Mouse (Mus musculus): ENCODE results near the gene Sltm. TPM values are rescaled to one million over a fixed set of nuclear protein-coding genes. Genes with fewer than 3 reads are reported as not detected.

Sltm gene
- total RNA-seq (2021) = 10 to 100 TPM; 15.8 to 16.6 TPM
- long read RNA-seq, experiment 1, partial matches to known transcripts = 0 of 11 reads
- long read RNA-seq, experiment 1, other reads (novel, unspliced or antisense) = 5 of 11 reads
- long read RNA-seq, experiment 2, transcript Sltm-206 (21 exons, 3,755 nt) = major isoform, 9 of 20 reads
- long read RNA-seq, experiment 2, transcript Sltm-201 (21 exons, 3,691 nt) = minor isoform, 8 of 20 reads
- long read RNA-seq, experiment 2, partial matches to known transcripts = 1 of 20 reads
- long read RNA-seq, experiment 2, other reads (novel, unspliced or antisense) = 2 of 20 reads

DNA sequence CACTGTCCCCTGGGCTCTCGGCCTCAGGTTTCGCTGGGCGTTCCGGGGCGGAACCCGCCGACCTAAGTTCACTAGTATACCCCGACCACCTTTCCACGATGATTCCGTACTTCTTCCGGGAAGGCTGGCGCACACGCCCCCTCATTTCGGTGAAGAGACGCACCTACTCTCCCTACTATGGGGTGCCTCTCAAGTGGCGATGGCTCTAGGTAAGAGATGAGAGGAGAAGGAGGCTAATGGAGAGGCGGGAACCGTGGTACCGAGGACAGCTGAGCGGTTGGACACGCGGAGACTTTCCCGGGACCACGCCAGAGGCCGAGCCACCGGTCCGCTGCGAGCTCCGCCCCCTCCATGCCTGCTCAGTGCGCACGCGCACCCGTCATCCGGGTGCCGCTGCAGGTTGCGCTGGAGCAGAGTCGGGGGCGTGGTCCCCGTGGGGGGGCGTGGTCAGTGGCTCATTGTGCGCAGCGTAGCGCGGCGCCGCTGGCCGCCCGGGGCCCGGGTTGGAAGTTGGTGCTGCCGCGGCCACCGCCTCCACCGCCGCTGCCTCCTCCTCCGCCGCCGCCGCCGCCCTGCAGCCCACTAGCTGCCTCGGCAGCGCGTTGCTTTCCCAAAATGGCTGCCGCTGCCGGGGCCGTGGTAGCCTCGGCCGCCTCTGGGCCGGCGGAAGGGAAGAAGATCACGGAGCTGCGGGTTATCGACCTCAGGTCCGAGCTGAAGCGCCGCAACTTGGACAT, at the start of gene Sltm:
TSS of gene Sltm (plus strand) at position 450 of the 737 bp plus-strand sequence.
- intact Hi-C loops (cut with DNase I; ENCODE audit: low total_unique reads) = no loop called here

DNA sequence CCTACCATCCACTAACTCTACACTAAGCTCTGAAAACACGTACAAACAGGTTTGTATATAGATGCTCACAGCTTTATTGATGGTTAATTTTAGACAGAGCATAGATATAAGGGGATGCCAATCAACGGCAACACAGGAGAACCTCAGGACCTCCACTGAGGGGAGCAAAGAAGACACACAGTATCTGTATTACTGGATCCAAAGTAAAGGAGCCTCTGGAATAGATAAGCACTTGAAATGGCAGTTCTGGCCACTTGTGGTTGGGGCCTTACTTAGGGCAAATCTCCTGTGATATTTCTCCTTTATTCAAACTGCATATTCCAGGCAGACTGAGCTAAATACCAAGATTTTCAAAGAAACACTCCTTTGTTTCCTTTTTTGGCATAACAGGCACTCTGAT, 49.5 kb upstream of the Sltm start:
- DNase-seq = no peak
- intact Hi-C loops (cut with DNase I; ENCODE audit: low total_unique reads) = no loop called here

More for the DNA sequence above, at the start of gene Sltm:
- peak; percentile 100 for DNase-seq

DNA sequence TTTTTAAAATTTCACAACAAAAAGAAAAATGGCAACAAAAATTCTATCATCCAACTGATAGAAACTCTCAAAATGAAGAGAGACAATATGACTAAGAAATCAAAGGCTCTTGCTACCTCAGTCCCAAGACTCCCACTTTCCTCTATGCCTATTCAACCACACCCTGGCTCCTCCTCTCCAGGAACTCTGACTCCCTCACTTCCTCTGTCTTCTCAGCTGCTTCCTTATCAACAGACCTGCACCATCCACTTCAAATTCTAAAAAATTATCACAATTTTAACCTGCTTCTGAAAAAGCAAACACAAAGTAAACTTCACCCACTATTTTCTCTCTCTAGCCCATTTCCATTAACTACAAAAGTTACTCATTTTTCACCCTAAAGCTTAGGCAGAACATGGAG, 45.6 kb upstream of the Sltm start:
- intact Hi-C loops (cut with DNase I; ENCODE audit: low total_unique reads) = no loop called here
- no peak for DNase-seq

DNA sequence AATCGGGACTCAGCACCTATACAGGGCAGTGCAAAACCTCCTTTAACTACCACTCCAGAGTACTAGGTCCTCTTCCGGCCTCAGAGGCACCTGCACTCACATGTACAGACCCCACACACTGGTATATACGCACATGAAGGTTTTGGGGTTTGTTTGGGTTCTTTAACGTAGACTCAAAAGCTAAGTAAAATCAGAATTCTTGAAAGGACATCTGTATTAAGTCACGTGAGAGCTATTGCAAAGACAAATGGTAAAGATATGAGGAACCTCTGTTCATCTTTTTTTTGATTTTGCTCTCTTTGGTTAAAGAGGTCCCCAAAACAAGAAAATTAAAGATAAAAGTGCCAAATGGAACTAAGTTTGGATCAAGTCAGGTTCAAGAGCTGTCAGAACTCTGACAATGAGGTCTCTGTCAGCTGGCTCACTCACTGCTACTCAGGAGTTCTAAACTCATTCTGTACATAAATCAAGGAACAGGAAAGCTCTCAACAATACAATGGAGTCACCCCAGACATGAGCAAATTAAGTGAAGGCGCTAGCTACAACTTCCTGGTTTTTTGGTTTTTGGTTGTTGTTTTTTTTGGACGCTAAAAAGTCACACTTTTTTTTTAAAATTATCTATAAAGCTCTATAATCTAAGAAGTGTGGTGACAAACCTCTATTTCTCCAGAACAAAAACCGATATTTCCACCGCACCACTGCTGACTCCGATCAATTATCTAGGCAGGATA, 40.1 kb upstream of the Sltm start:
- intact Hi-C loops (cut with DNase I; ENCODE audit: low total_unique reads) = no loop called here
- DNase-seq = no peak

DNA sequence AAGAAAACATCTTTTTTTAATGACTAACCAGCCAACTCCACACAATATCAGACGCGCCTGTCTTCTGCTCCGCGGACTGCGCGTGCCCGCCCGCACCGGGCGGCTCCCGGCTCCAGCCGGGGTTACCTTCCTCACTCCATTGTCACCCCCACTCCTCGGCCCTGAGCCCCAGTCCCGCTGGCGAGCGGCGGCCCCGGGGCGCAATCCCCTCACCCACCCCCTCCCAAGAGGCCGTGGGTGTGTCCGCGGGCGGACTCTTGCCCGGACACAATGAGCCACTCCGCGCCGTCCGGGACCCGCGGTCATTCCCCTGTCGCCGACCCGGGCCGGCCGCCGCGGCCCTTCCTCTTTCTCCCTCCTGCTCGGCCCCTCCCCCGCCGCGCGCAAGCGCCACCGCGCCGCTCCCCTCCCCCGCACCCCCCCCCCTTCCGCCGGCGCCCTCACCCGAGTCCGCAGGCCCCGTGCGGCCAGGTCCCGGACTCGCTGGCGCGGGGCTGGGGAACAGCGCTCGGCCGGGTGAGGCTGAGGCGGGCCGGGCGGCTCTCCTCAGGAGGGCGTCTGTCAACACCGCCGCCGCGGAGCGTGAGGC, 39.4 kb upstream of the Sltm start:
- intact Hi-C loops (cut with DNase I; ENCODE audit: low total_unique reads) = no loop called here
- peak; percentile 67 for DNase-seq

DNA sequence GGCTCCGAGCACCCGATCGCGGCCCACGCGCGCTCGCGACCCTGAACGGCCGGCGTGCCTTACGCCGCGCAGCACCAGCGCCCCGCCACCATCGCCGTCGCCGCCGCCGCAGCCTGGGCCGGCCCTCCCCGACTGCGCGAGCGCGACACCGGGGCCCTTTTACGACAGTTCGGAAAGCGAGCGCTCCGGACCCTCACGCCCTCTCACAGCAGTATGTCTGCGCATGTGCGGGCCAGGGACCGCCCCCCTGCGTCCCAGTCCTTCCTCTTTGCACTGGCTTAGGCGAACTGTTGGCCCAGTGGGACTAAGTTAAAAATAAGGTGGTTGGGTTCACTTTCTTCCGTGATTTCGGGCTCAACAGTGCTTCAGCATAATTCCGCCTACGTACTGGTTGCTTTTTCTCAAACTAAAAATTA, 38.9 kb upstream of the Sltm start, which contains the start of gene Rnf111:
TSS of gene Rnf111 (minus strand) at position 100 of the 416 bp plus-strand sequence.
- intact Hi-C loops (cut with DNase I; ENCODE audit: low total_unique reads) = no loop called here
- DNase-seq = peak; percentile 98

DNA sequence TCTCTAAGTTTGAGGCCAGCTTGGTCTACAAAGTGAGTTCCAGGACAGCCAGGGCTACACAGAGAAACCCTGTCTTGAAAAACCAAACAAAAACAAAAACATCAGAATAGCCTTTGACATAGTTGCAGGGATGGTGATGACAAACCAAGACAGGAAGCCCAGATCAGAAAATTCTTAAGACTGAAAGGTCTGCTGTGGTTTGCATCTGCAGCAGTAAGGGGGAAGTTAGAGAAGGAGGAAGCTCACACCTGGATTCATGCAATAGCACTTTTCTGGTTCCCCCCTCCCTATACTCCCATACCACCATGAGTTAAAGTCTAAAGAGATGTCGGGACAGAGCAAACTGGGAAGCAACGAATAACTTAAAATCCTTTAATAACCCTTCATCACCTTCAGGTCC, 36.4 kb upstream of the Sltm start:
- no peak for DNase-seq
- intact Hi-C loops (cut with DNase I; ENCODE audit: low total_unique reads) = no loop called here

DNA sequence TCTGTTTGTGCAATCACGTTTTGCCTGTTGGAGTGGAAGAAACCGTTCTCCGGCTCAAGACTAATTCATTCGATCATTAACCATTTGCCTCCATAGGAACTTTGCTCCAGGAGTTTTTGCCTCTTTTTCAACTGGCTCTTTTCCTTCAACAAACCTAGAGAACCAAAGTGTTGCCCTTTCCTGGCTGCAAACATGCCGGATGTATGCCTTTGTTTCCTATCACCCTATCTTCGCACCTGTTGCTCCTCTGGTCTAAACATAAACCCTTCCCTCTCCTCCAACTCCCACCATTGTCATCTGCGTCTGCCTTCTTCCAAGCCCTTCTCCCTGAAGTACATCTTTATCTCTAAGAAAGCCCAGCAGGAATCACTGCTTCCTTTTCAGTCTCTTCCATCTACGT, 35.8 kb upstream of the Sltm start:
- no peak for DNase-seq
- intact Hi-C loops (cut with DNase I; ENCODE audit: low total_unique reads) = no loop called here

DNA sequence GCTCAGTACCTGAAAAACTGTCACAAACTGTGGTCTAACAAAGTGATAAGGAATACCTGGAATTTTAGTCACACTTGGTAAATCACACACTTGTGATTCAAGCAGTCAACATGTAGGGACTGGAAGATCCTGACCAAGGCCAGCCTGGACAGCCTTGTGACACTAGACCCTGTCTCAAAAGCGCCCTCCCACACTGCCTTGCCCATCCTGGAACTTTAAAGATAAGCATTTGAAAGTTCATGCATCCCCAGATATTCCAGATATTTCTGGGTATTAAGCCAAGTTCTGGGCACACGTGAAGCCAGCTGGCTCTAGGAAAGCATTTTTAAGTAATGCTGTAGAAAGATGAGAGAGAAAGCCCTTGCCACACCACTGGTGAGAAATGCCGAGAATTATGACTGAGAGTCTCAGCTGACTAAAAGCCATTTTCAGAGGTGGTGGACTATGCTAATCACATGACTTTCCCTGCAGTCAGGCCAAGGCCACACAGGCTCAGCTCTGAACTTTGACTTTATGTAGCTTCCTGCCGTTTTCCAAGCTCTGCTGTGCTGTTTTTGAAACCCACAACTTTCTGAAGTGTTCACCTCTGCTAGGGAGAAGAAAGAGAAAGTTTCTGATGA, 32.5 kb upstream of the Sltm start:
- intact Hi-C loops (cut with DNase I; ENCODE audit: low total_unique reads) = no loop called here
- DNase-seq = no peak

DNA sequence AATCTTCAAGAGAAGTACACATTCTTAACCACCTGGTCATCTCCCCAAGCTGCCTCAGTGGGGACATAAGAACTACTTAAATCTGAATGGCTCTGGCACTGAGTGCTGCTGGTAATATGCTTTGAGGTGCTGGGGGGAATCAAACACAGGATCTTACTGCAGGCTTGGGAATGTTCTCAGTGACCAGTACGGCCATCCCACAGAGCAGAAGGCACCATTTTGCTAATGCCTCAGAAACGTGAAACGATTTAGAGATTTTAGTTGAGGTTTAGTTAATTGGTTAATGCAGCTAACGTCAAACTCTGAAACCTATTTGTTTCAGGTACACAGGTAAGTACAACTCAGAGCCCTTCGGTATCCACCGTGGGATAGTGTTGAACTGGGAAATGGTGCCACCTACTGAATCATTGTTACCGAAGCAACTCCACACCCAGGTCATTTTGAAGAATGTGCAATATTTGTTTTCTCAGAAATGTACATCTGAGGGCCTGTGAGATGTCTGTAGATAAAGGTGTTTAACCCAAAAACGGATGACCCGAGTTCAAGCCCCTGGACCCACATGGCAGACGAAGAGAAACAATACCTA, 31.5 kb upstream of the Sltm start:
- DNase-seq = no peak
- intact Hi-C loops (cut with DNase I; ENCODE audit: low total_unique reads) = no loop called here

DNA sequence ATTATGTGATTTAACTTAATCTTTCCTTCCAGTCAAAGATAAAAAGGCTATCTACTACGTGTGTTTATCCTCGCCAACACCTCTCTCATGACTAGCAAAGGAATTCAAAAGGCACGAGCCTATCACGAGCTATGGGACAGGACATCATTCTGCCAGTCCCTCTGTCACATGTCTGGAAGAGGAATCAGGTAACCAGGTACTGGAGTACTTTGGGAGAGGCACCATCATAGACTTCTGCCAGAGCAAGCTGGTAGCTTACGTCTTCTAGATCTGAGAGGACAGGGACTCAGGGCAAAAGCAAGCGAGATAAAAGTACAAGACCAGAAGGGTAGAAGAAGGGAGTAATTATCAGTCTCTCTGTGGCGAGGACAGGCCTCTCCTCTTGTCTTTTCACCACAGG, 30.9 kb upstream of the Sltm start:
- intact Hi-C loops (cut with DNase I; ENCODE audit: low total_unique reads) = no loop called here
- no peak for DNase-seq

DNA sequence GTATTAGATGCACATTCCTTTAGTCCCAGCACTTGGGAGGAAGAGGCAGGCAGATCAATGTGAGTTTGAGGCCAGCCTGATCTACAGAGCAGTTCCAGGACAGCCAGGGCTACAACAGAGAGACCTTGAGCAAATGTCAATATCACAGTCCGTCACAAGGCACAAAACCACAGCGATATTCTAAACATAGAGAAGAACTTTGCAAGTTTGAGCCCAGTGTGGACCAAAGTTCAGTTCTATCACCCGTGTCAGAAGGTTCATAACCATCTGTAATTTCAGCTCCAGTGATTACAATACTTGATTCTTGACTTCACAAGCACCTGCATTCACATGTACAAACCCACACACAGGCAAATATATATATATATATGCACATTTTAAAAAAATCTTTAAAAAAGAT, 21.9 kb upstream of the Sltm start:
- intact Hi-C loops (cut with DNase I; ENCODE audit: low total_unique reads) = no loop called here
- DNase-seq = no peak

DNA sequence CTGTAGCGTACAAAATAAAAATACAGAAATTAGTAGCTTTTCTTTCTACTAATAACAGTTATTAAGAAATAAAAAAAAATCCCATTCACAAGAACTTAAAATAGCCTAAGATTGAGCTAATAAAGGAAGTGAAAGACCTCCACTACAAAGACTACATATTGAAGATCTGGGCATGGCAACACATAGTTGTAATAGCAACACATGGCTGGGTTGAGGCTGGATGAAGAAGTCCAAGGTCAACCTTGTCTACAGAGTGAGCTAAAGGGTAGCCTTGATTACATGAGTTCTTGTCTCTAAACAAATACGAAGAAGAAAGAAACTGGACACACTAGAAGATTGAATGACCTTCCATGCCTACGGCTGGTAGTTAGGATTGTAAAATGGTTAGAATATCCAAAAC, 18.7 kb upstream of the Sltm start:
- DNase-seq = no peak

DNA sequence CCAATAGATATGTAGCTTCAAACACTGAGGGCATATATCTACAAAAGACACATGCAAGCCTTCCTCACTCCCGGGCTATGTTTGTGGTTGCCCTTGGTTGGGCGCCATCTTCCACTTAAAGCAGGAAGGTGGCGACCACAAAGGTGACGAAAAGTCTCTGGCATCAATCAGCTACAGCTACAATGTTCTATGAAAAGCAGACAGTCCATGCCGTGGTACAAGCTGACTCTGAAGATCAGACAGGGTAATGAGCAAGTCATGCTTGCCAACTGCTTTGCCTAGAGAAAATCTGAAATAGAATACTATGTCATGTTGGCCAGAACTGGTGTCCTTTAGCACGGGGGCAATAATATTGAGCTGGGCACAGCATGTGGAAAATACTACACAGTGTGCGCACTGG, 18.2 kb upstream of the Sltm start:
- DNase-seq = peak; percentile 6
- intact Hi-C loops (cut with DNase I; ENCODE audit: low total_unique reads) = no loop called here

More for the DNA sequence above, 18.7 kb upstream of the Sltm start:
- intact Hi-C loops (cut with DNase I; ENCODE audit: low total_unique reads) = no loop called here

DNA sequence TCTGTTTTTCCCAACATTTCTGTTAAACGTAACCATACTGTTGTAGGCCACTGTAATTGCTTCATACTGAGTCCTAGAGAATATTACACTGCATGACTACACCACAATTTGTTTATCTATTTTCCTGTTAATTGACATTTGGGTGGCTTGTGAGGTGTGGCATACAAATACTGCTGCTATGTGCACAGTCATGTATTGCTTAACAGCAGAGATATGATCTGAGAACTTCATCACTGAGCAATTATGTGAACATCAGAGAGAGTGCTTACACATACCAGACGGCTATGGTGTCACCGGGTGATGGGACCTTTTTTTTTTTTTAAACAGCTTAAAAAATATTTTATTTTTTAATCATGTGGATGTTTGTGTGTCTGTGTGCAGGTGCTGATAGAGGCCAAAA, 9.2 kb upstream of the Sltm start:
- DNase-seq = no peak
- intact Hi-C loops (cut with DNase I; ENCODE audit: low total_unique reads) = no loop called here

DNA sequence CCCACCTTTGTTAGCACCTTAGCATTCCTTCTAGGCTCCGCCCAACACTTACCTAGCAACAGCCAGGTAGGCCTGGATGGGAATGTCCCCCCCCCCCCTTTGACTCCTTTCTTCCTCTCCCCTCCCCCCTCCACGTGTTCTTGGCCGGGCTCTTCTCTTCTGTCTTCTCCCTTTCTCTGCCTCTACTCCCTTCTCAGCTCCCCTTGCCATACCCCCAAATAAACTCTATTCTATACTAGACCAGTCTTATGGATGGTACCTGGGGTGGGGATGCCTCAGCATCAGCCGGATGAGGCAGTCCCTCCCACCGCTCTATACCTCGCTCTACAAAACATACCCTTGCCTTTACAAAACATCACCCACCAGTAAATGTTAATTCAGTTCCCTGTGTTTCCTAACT, 970 bp upstream of the Sltm start:
- no peak for DNase-seq
- intact Hi-C loops (cut with DNase I; ENCODE audit: low total_unique reads) = no loop called here

DNA sequence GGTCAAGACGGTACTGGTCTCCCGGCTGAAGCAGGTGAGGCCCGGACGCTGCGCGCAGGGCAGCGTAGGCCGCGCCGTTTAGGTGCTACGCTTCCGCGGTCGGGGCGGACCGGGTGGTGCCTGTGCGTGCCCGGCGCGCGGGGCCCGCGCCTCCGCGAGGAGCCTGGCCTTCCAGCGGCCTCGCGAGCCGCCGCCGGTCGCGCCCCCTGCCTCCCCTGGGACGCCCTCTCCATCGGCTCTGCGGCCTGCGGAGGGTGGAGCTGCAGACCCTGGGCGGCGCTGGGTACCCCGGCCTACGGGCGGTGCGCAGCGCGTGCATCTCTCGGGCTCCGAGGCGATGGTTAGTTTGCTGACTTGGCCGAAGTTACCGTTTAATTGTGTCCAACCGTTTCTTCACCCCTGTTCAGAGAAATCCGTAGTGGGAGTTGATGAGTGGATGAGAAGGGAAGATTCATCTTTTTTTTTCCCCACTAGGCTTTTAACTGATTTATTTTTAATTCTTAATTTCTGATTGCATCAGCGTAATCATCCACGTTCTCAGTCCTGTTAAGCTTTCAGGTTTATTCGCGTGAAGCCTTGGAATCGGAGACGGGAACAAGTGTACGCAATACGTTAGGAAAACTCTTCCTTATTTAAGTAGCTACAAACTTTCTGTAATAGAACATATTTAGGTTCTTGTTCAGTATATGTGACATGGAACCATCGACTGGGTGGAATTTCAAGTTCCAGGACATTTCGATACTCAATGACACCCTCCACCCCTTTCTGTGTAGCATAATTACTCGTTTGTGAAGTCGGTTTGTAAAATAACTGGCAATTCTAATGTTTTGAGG, 710 bp downstream of the Sltm start:
- DNase-seq = peak; percentile 73
- intact Hi-C loops (cut with DNase I; ENCODE audit: low total_unique reads) = no loop called here

DNA sequence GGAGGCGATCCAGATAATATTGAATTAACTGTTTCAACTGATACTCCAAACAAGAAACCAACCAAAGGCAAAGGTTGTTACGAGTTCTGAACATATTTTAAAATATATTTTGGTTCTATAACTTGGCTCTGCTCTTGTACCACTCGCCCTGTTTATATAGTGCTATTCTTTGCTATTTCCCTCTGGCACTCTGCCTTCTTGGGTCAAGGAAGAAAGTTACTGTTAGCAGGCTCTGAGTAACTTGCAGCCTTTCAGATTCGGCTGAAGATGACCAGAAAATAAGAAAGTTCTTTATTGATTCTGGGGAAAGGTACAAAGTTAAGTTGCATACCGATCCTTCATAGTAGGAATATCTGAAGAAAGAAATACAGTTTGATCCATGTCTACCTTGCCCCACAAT, 1.4 kb downstream of the Sltm start:
- no peak for DNase-seq

DNA sequence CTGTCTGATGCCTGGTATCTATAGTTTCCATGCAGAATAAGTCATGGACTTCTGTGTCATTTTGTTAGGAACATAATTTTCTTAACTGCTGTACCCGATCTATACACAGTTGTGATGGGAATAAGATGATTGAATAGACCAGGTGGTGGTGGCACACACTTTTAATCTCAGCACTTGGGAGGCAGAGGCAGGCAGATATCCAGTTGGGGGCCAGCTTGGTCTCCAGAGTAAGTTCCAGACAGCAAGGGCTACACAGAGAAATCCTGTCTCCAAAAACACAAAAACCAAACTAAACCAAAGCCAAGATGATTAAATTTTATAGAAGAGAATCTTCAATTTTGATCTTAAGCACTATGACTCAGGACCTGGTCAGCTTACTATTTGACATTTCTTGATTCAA, 2.3 kb downstream of the Sltm start:
- DNase-seq = no peak
- intact Hi-C loops (cut with DNase I; ENCODE audit: low total_unique reads) = no loop called here

More for the DNA sequence above, 1.4 kb downstream of the Sltm start:
- intact Hi-C loops (cut with DNase I; ENCODE audit: low total_unique reads) = no loop called here
